Mouse (Mus musculus): ENCODE data around the gene Kcnn1.
A peak's percentile ranks its signal among the peaks of the same experiment; 100 is the strongest.

The Kcnn1 gene

DNA sequence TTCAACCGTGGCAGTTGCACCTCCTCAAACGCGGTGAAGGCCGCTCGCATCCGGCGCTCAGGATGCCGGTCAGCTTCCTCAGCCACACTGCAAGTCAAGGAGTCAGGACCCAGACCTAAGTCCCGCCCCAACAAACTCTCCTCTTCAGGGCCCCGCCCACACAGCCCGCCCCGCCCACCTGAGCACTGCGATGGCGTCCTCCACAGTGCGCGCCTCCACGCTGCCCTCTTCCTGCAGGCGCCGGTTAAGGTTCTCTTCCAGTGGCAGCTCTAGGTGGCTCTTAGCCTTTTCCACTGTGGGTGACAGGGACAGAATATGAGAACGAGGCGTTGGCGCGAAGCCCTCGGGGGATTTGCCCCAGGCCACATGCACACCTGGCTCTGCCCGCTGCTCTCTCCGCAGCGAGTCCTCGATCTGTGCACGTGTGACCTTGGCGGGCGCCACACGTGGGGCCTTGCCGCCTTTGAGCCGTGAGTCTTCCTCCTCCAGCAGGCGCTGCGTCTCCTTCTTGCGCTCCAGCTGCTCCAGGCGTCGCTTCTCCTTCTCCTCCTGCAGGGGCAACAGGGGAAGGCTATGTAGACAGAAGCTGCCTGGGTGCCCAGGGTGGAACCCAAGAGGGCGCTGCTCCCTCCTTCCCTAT lies 5.6 kb upstream of the Kcnn1 start:
- peak in 1 of 2 experiments; percentile 35 for DNase-seq (ENCODE audit: low spot score in 2 of 2)

DNA sequence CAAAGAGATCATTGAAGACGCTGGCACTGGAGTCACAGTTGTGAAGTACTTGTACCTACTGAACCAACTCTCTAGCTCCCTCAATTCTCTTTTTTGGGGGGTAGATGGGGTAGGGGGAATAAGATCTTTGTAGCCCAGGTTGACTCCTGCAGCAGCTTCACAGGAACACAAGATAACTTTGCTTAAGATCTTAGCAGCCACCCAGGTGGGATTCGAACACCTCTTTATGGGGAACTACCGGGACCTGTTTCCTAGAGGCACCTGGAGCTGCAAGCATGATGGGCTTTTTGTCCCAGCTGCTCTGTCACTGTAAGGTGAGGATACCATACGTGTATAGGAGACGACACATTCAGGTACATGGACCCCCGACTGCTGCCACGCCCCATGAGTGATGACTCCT lies 3.5 kb upstream of the Kcnn1 start:
- no peak for DNase-seq (ENCODE audit: low spot score in 2 of 2)

DNA sequence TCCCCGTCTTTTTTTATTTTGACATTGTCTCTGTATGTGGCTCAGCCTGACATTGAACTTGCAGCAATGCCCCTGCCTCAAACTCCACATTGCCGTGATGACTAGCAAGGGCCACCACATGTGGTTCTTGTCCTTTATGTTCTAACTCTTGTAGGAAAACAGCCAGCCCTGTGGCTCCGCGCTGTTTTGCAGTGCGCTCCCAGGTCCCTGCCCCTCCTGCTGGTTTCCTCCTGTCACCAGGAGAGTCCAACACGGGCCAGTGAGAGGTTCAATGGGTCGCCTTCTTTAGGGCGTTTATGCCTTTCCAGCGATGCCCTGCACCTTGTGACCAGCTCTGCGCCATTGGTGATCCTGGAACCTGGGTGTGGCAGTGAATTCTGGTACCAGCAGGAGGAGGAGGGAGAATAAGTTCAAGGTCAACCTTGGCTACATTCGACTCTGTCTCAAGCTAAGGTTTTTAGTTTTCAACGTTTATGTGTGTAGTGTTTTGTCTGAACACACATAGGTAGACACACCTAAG lies 3.0 kb upstream of the Kcnn1 start:
- no peak for DNase-seq (ENCODE audit: low spot score in 2 of 2)

GRCm38 (mm10) chr8:70865350-70866000 lies 2.4 kb upstream of the Kcnn1 start:
- peak; percentile 97 to 99 for DNase-seq (ENCODE audit: low spot score in 2 of 2)

- peak in 1 of 2 experiments; percentile 48 for DNase-seq (ENCODE audit: low spot score in 2 of 2)
These were observed 1.7 kb upstream of the Kcnn1 start for GRCm38 (mm10) chr8:70864712-70865221.

DNA sequence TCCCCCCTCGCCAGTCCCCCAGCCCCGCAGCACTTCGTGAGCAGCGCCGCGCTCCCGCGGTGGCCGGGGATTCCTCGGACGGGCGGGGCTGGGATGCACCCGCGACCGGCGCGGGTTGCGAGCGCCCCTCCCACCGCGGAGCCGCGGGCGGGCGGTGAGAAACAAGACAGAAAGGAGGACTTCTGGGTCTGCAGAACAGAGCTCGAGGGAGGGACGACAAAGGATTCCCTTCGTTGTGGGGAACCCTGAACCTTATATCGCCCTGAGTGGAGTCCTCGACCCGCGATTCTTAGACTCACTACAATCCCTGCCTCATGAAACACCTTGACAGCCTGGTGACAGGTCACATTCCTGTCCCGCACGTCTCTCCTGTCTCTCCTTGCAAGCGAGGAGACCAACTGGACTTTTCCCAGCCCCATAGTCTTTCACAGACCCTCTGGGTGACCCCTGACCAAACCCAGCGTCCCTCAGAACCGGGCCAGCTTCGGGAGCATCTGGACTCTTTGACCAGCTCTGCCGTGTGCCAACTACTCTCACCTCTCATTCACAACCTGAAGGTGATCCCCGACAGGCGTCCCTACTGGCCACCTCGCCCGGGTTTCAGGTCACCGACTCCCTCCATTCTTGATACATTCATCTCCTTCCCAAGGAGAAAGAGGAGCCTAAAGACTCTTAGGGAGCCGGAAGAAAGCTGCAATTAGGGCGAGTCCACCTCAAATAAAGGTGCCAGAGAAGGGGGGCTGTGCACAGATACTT lies 1.1 kb upstream of the Kcnn1 start:
- no peak for DNase-seq (ENCODE audit: low spot score in 2 of 2)

DNA sequence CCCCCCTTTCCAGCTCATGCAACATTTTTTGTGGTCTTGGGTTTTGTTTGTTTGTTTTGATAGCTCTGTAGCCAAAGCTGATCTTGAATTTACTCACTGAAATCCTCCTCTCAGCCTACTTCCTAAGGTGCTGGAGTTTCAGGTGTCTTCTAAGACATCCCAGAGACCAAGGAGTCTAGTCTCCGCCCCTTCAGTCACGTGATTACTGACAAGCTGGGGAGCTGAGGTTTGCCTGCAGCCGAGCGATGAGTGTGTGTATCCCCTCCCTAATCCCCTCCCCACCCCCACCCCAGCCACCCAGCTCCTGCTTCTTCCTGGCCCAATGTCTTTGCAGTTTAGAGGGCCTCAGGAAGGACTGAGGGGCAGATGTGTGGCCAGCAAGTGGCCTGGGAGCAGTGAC lies 5.5 kb downstream of the Kcnn1 start:
- no peak for DNase-seq (ENCODE audit: low spot score in 2 of 2)

DNA sequence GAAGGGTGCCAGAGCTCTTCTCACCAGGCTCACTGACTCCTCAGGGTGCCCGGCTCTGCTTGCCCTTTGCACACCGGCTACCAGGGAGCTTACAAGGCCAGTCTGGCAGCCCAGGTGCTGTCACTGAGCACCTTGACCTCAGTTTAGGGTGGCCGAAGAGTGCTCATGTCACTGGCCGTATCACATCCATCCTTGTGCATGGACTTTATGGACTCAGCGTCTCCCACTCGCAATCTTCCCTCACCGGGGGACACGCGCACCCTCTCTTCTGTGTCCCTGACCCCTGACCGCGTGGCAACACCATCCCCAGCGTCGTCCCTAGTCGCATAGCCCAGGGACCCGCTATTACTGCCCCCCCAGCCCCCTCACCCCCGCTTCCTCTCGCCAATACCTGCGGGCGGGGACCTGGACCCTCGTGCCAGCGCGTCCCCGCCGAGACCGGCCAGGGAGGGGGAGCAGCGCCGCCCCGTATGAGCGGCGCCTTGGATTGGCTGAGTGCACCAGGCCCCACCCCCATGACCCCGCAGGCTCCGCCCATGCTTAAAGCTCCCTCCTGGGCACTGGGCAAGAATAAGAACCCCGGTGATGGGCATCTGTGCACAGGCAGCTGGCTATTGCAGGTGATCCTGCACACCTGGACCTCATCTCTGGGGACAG lies 6.4 kb downstream of the Kcnn1 start:
- peak in 1 of 2 experiments; percentile 47 for DNase-seq (ENCODE audit: low spot score in 2 of 2)

DNA sequence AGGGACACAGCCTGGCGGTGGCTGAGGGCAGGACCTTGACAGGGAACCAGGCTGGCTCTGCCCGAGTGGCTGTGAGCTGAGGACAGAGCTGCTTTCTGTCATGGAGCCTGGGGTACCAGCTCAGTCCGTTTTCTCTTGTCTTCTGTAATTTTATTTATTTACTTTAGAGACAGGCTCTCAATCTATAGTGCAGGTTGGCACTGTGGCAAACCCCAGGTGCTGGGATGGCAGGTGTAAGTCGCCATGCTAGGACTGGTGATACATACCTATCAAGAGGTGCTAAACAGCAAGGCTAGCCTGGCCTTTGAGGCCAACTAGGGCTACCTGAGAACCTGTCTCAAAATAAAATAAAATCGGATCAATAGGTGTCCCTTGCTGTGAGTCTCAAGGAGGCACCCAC lies 7.0 kb downstream of the Kcnn1 start:
- DNase-seq (ENCODE audit: low spot score in 2 of 2): no peak

DNA sequence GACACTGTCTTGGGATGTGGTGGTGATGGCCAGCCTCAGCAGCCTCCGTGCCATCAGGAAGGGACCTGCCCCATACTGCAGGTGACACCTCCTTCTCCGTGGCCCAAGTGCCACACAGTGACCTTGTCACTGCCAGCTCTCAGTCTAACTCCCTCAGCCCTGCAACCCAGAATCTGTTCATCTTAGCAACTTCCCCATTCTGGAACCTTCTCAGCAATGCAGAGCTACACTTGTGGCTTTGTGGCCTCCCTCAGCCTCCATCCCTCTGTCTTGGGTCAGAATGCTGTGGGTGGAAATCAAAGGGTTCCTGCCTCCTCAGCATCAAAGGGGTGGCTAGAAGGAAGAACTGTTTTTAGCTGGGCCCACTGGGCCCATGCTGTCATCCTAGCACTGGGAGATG lies 9.2 kb downstream of the Kcnn1 start:
- no peak for DNase-seq (ENCODE audit: low spot score in 2 of 2)

DNA sequence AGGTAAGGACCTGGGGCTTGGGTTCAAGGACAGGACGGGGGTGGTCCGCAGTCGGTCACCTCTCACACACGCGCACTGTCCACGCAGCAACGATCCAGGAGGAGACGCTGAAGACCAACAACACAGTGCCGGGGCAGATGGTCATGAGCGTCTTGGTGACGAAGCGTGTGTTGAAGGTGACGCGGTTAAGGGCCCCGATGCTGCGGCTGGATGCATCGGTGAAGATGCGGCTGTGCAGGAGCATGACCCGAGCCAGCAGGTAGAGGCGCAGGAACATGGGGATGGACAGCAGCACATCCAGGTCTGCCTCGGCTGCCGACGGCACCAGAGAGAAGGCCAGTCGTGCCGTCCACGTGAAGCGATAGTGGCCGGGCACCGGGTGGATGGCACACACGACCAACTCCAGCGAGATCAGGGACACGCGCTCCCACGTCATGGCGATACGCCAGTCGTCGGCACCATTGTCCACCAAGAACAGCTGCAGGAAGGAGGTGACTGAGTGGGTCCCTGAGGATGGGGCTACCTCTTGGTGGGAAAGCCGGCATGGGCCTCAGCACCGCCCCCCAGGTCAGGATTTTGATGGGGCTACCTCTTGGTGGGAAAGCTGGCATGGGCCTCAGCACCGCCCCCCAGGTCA lies 10.3 kb downstream of the Kcnn1 start:
- DNase-seq (ENCODE audit: low spot score in 2 of 2): no peak

- no peak for DNase-seq (ENCODE audit: low spot score in 2 of 2)
These were observed 11.2 kb downstream of the Kcnn1 start for GRCm38 (mm10) chr8:70851837-70852236.

- DNase-seq (ENCODE audit: low spot score in 2 of 2): no peak
These were observed 12.1 kb downstream of the Kcnn1 start for GRCm38 (mm10) chr8:70850947-70851346.

GRCm38 (mm10) chr8:70850132-70850845 lies 12.8 kb downstream of the Kcnn1 start:
- no peak for DNase-seq (ENCODE audit: low spot score in 2 of 2)

DNA sequence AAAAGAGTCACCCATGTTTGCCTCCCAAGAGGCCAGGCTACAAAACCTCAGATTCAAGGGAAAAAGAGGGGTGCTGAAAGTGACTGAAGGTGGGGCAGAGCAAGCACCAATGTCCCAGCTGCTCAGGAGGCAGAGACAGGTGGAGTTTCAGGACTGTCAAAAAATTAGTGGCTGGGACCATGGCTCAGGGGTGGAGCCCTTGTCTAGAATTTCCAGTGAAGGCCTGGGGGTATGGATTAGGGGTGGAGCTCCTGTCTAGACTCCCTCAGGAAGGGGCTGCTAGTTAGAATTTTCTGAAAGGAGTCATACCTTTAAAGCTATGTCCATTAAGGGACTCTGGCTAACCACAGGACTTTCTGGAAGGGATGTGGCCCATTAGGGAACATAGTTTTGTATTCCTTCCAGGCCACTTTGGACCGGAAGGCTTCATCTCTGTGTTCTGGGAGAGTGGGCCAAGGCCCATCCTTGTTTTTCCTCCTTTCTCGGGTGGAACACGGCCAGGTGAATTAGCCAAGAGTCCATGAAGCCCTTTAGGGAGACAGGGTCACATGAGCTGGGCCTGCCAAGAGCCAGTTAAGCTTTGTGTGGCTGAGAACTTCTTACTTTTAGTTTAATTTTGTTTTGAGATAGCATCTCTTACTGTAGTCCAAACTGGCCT lies 13.6 kb downstream of the Kcnn1 start:
- no peak for DNase-seq (ENCODE audit: low spot score in 2 of 2)

DNA sequence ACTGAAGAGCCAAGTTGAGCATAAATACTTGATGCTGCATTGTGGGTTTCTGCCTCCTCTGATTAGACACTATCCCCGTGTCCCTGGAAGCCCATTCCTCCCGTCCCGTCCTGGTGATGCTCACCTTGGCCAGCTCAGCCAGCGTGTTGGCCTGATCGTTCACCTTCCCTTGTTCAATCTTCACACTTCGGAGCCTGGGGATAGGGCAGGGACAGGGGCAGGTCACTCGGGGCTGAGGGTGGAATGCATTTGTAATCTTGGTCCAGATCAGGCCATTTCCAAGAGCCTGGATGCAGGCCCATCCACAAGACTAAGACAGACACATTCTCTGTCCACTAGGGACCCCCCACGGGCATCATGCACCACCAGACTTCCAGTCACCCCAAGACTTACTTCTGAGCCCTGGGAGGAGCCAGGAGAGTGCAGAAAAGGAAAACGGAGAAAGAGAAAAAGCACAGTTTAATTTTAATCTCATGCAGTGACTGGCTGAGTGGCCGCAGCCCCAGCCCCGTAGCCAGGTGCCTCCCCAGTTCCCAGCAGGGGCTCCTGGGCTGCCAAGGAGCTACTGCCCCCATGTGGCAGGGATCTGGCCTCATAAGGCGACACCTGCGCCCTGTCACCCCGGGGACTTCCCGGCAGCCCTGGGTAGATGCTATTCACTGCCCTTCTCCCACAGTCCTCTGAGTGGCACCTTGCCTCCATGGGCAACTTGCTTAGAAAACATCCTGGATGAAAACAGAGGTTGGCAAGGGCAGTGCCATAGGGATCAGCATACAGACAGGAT lies 16.5 kb downstream of the Kcnn1 start:
- DNase-seq (ENCODE audit: low spot score in 2 of 2): no peak

DNA sequence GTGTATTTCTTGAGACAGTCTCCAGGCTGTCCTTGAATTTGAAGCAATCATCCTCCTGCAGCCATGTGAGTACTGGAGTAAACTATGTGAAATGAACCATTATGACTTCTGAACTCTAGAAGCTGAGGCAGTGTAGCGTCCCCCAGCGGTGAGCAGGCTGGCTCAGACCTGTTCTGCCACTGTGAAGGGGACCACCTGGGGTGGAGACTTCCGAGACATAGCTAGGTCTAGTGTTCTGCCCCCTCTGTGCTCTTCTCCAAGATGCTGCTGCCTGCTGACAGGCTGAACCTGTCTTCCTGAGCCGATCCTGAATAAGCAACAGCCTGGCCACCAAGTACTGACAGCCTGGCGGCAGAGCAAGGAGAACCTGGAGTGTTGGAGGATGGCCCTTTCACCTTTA lies 17.9 kb downstream of the Kcnn1 start:
- DNase-seq (ENCODE audit: low spot score in 2 of 2): no peak

- peak; percentile 89 to 95 for DNase-seq (ENCODE audit: low spot score in 2 of 2)
These were observed 18.5 kb downstream of the Kcnn1 start for GRCm38 (mm10) chr8:70844523-70844922.

DNA sequence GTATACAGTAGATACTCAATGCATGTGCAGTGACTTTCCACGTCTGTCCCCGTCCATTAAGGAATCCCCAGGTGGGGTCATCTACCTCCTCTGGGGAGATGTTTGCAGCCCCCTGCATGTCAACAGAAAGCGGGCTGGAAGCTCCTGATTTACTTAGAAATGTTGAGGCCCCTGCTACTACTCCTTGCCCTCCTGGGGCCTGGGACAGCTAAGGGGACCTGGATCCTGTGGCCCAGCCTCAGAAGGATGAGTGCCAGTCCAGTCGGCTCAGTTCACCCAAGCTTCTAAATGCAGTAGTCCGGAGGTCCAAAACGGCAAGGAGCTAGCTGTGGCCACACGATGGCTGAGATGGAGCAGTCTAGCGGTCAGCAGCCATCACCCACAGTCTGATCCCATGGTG lies 19.1 kb downstream of the Kcnn1 start:
- DNase-seq (ENCODE audit: low spot score in 2 of 2): no peak
